Mouse (Mus musculus) liver, adult 2 months (tissue): ENCODE data around the gene Fbxl17. TPM values are rescaled to one million over a fixed set of nuclear protein-coding genes. Genes with fewer than 3 reads are reported as not detected.

Experiments used
- DNase-seq: peaks from one replicate; pipeline ENCODE4 v3.0.0-alpha.2; 2011; ENCODE audit warnings: low read depth, low spot score; ENCODE audit errors: extremely low read depth
- H3K27ac ChIP-seq: fragments of 200-500 bp; replicated peaks from 2 replicates; pipeline ENCODE4 v1.5.1; 2012; ENCODE audit warnings: low read depth, mild to moderate bottlenecking, control low read depth, inconsistent platforms, low read length; ENCODE audit not compliant: insufficient read depth
- H3K27me3 ChIP-seq: fragments of 200-500 bp; 2 replicates; pipeline ENCODE4 v1.6.1; 2012; ENCODE audit warnings: mild to moderate bottlenecking, moderate library complexity, low read length, inconsistent platforms; ENCODE audit not compliant: control insufficient read depth, insufficient read depth
- H3K36me3 ChIP-seq: fragments of 200-500 bp; 2 replicates; pipeline ENCODE4 v1.6.1; 2012; ENCODE audit warnings: low read length, inconsistent platforms; ENCODE audit not compliant: control insufficient read depth, insufficient read depth
- H3K4me1 ChIP-seq: fragments of 200-500 bp; 2 replicates; pipeline ENCODE4 v1.6.1; 2011; ENCODE audit warnings: low read length; ENCODE audit not compliant: control insufficient read depth, insufficient read depth
- H3K4me3 ChIP-seq: fragments of 200-500 bp; 2 replicates; pipeline ENCODE4 v1.5.1; 2011; ENCODE audit warnings: low read depth, mild to moderate bottlenecking, control low read depth, low read length, moderate library complexity; ENCODE audit not compliant: insufficient read depth
- H3K79me2 ChIP-seq: fragments of 200-500 bp; 2 replicates; pipeline ENCODE4 v1.6.1; 2012; ENCODE audit warnings: inconsistent platforms, mild to moderate bottlenecking, low read length, moderate library complexity; ENCODE audit not compliant: control insufficient read depth, insufficient read depth
- H3K9ac ChIP-seq: fragments of 200-500 bp; 2 replicates; pipeline ENCODE4 v1.6.1; 2012; ENCODE audit warnings: low read depth, mild to moderate bottlenecking, control low read depth, inconsistent platforms, low read length
- CTCF ChIP-seq: fragments of 200-500 bp; IDR thresholded peaks from 2 replicates; pipeline ENCODE4 v1.5.1; 2011; ENCODE audit warnings: low read depth, low read length, control low read depth
- POLR2A ChIP-seq: fragments of 200-500 bp; IDR thresholded peaks from 2 replicates; pipeline ENCODE4 v1.6.1; 2011; ENCODE audit warnings: low read length, control low read depth; ENCODE audit not compliant: insufficient read depth; ENCODE audit errors: extremely low read depth
- WGBS: fragments of 180-500 bp; shearing (Covaris S2); methylation state at CpG from one replicate; pipeline ENCODE4 v1.1.7; 2018; 5-methylcytosine and 5-hydroxymethylcytosine counted together
- polyA plus RNA-seq: library from polyadenylated mRNA; depleted of rRNA; stranded (reverse); fragments of >200 nt; gene quantifications from 2 replicates; pipeline ENCODE4 v1.2.3, GENCODE M21; 2012
- total RNA-seq: library from RNA; depleted of rRNA; stranded (reverse); fragments of >200 nt; gene quantifications from 2 replicates; pipeline ENCODE4 v1.2.3, GENCODE M21; 2014

The Fbxl17 gene
- total and polyA plus RNA-seq, 2 experiments = 5.4 to 12.2 TPM

- no peaks in the 10 kb centered on the region for H3K36me3 ChIP-seq
- peaks cover 9% of the 10 kb centered on the region; the same call in 1 of the 2 replicates for H3K79me2 ChIP-seq
- H3K9ac ChIP-seq = no peak overlapping the region
- no peaks in the 10 kb centered on the region for H3K27me3 ChIP-seq
- TF ChIP-seq CTCF (no peak), POLR2A (no peak)
- peak overlapping the region; percentile 58 for H3K27ac ChIP-seq
- peaks cover 13% of the 10 kb centered on the region for H3K4me1 ChIP-seq
- no peak overlapping the region for H3K4me3 ChIP-seq
- WGBS = 33% methylated on average over 9 of the region's 9 CpGs
- peak; percentile 92 for DNase-seq
These were observed 138.1 kb downstream of the Fbxl17 start for GRCm38 (mm10) chr17:63361679-63362078.

GRCm38 (mm10) chr17:63358837-63359236 lies 141.0 kb downstream of the Fbxl17 start:
- Histone ChIP-seq H3K36me3 (peaks cover 2% of the 10 kb centered on the region; the same call in 1 of the 2 replicates), H3K27me3 (no peaks in the 10 kb centered on the region), H3K27ac (no peak overlapping the region), H3K9ac (no peak overlapping the region), H3K4me1 (peaks cover 13% of the 10 kb centered on the region), H3K79me2 (peaks cover 5% of the 10 kb centered on the region; the same call in 1 of the 2 replicates), H3K4me3 (no peak overlapping the region)
- DNase-seq = peak; percentile 54
- TF ChIP-seq POLR2A (no peak), CTCF (no peak)
- WGBS = 88% methylated on average over 1 of the region's 1 CpGs

GRCm38 (mm10) chr17:63356202-63356601 lies 143.6 kb downstream of the Fbxl17 start:
- no peak overlapping the region for H3K27ac ChIP-seq
- no peaks in the 10 kb centered on the region for H3K27me3 ChIP-seq
- peaks cover 7% of the 10 kb centered on the region for H3K79me2 ChIP-seq
- no peak overlapping the region for H3K9ac ChIP-seq
- H3K36me3 ChIP-seq = peaks cover 2% of the 10 kb centered on the region; the same call in 1 of the 2 replicates
- no peak for DNase-seq
- peaks cover 7% of the 10 kb centered on the region for H3K4me1 ChIP-seq
- WGBS = 92% methylated on average over 3 of the region's 3 CpGs
- H3K4me3 ChIP-seq = no peak overlapping the region
- TF ChIP-seq CTCF = no peak
- no peak for TF ChIP-seq POLR2A

GRCm38 (mm10) chr17:63352634-63353195 lies 147.1 kb downstream of the Fbxl17 start:
- no peak for TF ChIP-seq POLR2A
- TF ChIP-seq CTCF = no peak
- Histone ChIP-seq H3K27me3 (no peaks in the 10 kb centered on the region), H3K4me1 (no peaks in the 10 kb centered on the region), H3K36me3 (peaks cover 2% of the 10 kb centered on the region; the same call in 1 of the 2 replicates), H3K27ac (no peak overlapping the region), H3K9ac (no peak overlapping the region), H3K79me2 (peaks cover 7% of the 10 kb centered on the region), H3K4me3 (no peak overlapping the region)
- DNase-seq = no peak
- WGBS = 89% methylated on average over 6 of the region's 6 CpGs

GRCm38 (mm10) chr17:63351682-63352081 lies 148.1 kb downstream of the Fbxl17 start:
- H3K9ac ChIP-seq = no peak overlapping the region
- H3K27me3 ChIP-seq = no peaks in the 10 kb centered on the region
- H3K79me2 ChIP-seq = peaks cover 9% of the 10 kb centered on the region
- no peak for DNase-seq
- H3K27ac ChIP-seq = no peak overlapping the region
- TF ChIP-seq POLR2A = no peak
- TF ChIP-seq CTCF = no peak
- H3K4me1 ChIP-seq = no peaks in the 10 kb centered on the region
- 96% methylated on average over 2 of the region's 2 CpGs for WGBS
- no peak overlapping the region for H3K4me3 ChIP-seq
- H3K36me3 ChIP-seq = peaks cover 2% of the 10 kb centered on the region; the same call in 1 of the 2 replicates

- DNase-seq = no peak
- Histone ChIP-seq H3K36me3 (no peaks in the 10 kb centered on the region; the same call in 1 of the 2 replicates), H3K9ac (no peak overlapping the region), H3K4me1 (no peaks in the 10 kb centered on the region), H3K27me3 (no peaks in the 10 kb centered on the region), H3K27ac (no peak overlapping the region), H3K79me2 (peaks cover 9% of the 10 kb centered on the region), H3K4me3 (no peak overlapping the region)
- no peak for TF ChIP-seq CTCF
- no peak for TF ChIP-seq POLR2A
- WGBS = 96% methylated on average over 4 of the region's 4 CpGs
These were observed 148.8 kb downstream of the Fbxl17 start for GRCm38 (mm10) chr17:63350876-63351509.
